Mouse (Mus musculus) fibroblast of lung, adult 2 months (primary cell): ENCODE results near the gene Rbm20.
A peak's percentile ranks its signal among the peaks of the same experiment; 100 is the strongest.
"Not testable (repeated sequence)": the region's sequence is repeated elsewhere in the genome, so short reads cannot be mapped to it uniquely, and the experiment has no call there.

Source experiments
- DNase-seq: peaks from one replicate; pipeline ENCODE4 v3.0.0-alpha.2; 2011; ENCODE audit warnings: low read depth

Gene Rbm20

DNA sequence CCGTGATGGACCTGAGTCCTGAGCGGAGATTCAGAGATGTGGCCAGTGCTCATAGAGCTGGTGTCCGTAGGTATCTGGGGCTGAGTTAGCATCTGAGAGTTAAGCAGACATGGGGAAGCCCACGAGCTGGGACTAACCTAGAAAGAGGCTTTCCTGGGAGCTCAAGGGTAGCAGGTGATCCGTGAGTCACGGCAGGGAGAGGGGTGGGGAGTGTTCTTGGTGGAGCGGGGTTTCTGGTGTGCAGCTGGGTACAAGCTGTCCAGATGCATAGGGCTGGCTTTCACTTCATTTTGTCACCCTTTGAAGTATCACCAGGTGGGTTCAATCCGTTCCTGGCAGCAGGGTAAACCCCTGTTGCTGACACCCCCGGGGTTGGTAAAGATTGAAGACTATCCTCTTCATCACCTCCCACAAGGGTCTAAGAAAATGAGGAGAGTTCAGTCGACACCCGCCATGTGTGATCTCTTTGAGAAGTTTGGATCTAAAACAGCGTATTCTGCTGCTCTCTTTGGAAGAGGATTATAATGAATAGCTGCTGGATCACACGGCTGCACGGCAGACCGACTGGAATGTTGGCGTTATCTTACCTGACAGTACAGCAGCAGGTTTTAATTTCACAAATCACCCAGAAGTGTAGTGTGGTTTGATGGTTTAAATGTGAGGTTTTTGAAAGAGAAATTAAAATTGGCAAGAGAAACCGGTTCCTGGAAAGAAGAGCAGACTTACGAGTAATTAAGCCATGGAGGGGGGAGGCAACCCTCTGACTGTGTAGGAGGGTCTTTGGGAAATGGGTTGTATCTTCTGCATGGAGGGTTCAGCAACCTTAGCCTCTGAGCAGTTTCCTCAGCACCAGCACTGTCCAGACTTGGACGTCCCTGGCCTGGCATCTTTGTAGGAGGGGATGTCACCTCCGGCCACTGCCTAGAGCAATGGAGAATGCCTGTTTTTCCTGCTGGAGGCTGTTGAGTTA, 114.9 kb downstream of the Rbm20 start:
- no peak for DNase-seq

DNA sequence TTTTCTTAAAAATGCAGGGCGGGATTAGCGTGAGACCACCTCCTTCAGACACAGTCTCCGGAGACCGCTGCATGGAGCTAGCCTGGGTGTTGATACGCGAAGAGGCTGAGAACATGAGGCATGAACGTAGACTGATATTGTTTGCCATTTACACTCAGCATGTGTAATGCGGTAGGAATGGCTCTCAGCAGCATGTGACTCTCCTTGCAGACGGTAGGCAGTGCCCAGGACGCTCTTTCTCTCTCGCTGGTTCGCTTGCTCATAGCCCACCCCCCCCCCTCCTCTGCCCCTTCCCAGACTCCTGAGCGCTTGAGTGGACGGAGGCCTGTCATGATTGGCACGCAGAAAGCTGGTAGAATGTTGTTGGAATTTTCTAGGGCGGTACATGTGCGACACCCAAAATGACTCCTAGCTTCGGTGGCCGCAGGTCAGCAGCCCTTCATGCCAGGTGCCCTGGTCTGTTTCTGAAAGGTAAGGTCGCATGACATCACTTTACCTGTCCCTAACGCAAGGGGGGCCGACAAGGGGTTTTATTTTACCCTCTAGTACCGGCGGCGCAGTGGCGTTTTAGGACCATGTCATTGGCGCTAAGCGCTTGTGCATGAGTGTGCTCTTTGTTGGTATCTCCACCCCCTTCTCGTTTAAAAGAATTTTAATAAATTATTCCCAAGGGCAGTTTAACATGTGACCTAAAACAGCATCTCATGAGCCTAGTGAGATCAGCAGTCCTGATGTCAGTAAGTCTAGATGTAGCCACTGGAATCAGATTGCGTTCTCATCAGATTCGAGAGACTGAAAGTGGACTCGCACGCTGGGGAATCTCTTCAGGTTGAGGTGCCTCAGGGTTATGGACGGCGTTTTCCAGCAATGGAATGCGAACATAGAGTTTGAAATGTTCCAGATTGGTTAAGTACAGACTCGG, 116.1 kb downstream of the Rbm20 start:
- peak; percentile 69 for DNase-seq

DNA sequence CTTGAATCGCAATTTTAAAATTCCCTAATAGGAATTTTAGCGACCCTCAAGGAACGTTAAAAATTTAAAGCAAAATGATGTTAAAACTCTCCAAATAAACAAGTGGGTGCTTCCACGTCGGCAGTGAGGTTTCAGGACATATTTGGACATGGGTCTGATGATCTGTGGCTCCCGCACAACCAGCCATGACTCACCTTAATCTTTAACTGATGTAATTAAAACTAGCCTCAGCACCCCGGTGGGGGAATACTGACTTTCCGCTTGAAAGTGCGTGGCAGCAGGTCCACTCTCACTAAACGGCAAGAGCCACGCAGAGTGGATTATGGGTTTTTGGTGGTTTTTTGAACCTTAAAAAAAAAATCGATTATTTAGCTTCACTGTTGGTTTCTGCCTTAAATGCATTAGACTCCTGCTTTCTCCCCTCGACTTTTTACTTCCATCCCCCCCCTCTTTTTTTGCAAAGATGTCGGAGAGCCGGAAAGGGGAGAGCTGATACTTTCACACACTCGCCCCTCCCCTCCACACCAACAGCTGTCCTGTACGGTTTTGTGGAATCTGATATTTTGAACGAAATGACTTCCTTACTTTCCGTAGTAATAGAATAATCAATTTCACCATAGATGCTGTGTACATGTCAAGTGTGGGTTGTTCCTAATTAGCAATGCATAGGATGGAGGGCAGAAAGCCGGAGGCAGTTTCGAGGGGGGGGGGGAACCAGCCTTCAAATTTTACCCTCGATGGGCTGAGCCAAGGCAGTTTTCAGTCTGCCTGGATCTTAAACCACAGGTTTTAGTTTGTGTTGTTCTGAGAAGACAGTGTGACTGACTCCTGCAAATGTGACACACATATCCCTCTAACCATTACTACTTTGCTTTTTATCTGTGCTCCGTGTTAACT, 117.1 kb downstream of the Rbm20 start:
- DNase-seq = no peak

DNA sequence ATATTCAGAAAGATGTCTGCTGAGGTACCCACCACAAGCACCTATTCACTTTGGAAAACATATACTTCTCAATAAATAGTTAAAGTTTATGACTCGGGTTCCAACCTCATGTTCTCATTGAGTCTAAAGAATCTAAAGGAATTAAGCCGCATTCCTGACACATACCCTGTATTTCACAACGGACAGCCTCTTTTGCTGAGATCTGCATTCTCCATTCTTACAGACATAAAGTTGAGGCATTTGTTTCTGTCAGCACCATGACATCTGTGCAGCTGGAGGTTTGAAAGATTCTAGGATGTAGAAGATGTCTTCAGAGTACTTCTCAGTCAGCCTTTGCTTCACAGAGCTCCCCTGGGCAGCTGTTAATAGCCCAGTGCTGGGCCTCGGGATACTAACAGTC, 117.9 kb downstream of the Rbm20 start:
- DNase-seq = no peak

DNA sequence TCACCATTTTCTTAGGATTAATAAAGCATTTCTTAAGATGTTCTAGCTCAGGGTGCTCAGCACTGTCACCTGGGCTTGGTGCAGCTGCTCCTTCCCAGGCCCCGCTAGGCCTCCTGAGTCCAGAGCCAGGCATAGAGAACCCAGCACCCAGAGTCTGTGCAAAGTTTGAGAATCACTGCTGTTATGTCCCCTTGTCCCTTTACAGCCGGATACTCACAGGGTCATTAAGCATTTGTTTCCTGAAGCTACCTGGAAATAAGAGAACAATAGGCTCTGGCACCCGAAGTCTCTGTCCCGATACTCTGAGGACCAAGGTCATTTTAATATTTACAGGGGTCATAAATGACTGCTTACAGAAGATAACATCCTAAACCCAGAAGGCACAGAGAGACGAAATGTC, 118.9 kb downstream of the Rbm20 start:
- no peak for DNase-seq

DNA sequence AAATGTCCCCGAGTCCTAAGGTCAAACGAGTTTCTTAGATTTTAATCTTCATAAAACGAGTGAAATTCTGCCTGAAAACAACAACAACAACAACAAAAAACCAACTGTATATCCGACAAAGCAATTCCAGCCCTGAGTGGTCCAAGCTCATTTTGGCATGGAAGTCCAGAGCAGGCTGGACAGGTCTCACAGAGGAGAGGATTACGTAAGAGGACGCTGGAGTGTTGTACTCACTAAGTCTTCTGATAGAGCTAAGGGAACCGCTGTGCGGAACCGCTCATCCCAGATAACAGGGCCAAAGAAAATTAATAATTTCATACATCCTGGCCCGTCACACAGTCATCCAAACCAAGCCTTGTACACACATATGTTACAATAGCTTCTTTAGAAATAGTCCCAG, 120.7 kb downstream of the Rbm20 start:
- DNase-seq = no peak

DNA sequence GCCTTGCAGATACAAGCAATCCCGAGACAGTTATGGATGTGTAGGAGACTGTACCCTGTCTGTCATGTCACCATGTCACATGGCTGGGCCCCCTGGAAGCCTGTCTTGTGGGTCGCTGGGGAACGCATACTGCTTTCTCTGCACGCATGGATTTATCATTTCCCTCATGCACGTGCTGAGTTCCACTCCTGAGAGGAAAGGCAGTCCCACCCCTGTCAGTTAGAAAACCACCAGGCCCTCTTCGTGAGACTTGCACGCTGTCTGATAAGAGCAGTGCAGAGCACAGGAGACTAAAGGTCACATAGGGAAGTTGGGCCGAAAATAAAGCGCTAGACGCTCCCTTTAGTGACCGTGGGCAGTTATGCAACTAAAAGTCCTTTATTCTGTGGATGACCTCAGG, 122.8 kb downstream of the Rbm20 start:
- no peak for DNase-seq

DNA sequence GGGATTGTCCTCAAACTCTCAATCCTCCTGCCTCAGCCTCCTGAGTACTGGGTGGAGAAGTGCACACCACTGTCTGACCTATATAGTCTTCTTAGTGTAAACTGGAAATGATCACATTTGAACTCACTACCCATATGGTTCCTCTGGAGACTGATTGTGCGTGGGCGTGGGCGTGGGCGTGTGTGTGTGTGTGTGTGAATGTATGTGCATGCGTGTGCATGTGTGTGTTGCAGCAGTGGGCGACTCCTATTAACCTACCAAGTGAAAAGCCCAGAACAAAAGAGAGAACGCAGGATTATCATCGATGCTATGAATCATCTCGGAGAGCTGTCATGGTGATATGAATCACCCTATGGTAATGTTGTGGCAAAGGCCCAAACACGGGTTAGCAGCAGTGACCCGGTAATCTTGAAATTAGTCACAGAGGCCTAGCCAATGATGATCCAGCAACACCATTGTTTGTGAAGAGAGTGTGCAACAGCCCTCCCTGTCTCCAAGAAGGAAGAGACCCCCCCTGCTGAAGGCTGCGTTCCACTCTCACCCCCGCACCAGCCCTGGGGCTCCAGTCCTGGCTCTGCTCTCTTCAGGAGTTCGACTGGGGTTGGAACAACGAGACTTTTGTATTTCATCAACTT, 123.4 kb downstream of the Rbm20 start:
- peak; percentile 82 for DNase-seq

DNA sequence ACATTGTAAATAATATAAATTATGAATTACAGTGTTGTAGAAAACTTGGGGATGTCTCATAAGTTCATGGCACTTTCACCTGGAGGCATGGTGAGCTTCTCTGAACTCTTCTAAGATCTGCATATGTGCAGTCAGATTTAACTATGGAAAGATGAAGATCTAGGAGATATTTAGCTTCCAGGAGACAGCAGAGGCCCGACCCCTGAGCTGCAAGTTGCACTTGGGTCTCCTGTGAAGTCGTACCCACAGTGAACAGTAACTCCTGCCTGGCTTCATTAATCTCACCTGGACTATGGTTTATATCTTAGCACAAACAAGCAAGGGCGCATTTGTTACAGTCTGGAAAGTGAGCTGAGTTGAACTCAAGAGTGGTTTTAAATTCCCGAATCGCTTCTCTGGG, 124.3 kb downstream of the Rbm20 start:
- no peak for DNase-seq

DNA sequence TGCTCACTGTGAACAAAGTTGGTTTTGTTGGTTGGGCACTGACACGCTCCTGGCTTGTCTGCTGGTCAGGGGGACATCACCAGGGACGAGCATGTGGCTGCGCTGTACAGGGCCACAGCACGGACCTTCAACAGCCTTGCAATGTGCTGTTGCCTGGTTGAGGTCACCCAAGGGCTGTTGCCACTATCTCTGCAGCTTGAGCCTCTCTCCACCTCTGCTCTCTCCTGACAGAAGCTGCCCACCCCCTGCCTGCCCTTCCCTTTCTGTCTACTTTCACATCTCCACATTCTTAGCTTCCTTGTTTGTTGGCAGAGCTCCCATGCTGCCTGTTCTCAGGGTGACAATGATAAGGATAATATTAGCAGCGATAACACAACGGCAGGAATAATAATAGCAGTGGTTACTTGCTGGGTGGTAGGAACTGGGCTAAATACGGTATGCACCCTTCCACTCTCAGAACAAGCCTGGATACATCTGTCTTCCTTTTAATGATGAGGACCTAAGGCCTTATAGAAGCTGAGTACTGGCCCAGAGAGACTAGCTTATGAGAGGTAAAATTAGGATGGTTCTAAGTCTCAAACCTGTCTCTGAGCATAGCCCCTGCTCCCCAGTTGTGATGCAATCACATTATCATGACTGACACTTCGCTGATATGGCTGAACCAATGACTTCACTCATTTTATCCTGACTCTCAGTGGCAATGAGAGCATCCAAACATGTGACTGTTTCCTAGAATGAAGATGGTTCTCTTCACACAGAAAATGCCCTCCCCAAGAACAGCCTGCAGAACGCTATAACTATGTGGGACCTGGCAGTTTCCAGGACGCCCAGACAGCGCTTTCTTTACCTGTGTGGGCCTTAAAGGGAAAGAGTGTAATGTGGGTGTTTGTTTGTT, 124.9 kb downstream of the Rbm20 start:
- no peak for DNase-seq

DNA sequence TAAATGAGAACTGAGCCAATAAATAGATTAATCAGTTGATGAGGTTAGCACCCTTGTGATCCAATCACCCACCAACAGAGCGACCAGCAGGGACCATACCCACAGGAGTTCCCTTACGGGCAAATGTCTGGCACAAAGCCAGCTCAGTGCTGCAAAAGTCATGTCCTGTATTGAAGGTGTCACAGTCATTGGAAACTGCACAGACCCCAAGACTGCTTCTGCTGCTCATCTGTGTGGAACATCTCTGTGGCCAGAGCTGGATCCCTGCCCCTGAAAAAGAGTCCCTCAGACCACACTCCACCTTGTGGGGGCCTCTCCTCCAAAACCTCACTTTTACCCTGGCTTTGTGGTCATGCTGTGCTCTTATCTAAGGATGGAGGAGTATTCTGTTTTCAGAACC, 126.8 kb downstream of the Rbm20 start:
- no peak for DNase-seq

DNA sequence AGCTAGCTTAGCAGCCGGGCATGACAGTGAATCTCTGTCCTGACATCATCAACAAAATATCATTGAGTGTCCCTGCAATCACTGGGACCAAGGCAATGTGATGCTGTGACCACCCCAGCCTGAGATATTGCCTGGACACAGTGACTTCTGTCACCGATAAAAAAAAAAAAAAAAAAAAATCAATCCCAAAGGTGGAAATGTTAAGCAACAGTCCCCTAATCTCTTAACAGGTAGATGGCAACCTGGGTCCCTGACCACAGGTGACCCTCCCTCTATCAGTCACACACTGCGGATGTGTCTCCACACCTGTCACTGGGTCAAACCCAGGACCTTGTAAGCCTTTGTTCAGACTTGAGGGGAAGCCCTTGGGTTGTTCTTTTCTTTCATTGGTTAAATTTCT, 128.0 kb downstream of the Rbm20 start:
- DNase-seq = no peak

DNA sequence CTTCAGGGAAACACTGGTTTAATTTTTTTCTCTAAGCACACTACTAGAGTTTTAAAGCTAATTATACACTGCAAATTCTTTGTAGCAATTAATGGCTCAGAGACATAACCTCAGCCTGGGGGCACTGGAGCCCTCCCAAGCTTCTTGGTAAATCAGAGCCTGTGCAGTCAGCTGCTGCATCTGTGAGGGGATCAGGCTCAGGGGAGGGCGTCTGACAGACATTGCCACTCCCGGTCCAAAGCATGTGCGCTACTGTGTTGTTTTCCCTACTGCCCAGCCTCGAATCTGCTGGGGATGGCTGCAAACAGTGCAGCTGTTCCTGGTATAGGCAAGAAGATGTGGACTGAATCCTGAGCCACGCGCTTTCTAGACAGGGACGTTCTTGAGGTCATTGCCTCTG, 129.0 kb downstream of the Rbm20 start:
- no peak for DNase-seq

DNA sequence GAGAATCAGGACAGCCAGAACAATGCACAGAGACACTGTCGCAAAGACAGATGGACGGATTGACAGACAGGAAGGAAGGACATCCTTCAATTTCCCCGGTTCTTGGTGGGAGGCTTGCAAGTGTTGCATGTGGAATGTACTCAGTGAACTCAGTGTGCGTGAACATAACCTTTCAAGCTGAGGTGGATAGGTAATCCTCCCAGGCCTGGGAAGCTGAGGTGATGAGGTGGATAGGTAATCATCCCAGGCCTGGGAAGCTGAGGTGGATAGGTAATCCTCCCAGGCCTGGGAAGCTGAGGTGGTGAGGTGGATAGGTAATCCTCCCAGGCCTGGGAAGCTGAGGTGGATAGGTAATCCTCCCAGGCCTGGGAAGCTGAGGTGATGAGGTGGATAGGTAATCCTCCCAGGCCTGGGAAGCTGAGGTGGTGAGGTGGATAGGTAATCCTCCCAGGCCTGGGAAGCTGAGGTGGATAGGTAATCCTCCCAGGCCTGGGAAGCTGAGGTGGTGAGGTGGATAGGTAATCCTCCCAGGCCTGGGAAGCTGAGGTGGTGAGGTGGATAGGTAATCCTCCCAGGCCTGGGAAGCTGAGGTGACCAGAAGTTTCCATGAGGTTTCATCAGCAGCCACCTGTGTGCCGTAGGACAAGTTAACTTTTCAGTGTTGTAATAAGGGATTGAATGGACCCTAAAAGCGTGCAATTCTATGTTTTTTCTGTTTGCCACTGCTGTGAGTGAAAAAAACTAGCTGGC, 129.6 kb downstream of the Rbm20 start:
- not testable (repeated sequence) for DNase-seq

DNA sequence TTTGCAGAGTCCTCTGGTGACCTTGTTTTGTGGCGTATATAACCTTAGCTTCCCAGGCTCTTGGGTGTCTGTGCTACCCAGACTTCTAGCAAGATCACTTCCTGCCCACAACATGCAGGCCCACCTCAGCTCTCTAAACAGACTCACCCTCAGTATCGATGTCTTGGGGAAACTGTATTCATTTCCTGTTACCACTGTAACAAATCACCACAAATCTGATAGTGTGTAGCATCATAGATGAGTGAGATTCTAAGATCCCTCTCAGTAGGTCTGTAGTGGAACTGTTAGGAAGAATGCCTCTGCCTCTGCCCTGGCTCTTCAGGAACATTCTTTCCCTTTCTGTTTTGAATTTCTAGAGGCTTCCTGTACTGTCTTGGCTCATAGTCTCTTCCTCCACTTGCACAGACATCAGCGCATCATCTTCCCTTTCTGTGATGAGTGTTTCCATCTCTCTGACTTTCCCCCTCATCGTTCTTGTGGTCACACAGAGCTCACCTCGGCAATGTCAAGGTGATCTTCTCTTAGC, 130.2 kb downstream of the Rbm20 start:
- DNase-seq = no peak

DNA sequence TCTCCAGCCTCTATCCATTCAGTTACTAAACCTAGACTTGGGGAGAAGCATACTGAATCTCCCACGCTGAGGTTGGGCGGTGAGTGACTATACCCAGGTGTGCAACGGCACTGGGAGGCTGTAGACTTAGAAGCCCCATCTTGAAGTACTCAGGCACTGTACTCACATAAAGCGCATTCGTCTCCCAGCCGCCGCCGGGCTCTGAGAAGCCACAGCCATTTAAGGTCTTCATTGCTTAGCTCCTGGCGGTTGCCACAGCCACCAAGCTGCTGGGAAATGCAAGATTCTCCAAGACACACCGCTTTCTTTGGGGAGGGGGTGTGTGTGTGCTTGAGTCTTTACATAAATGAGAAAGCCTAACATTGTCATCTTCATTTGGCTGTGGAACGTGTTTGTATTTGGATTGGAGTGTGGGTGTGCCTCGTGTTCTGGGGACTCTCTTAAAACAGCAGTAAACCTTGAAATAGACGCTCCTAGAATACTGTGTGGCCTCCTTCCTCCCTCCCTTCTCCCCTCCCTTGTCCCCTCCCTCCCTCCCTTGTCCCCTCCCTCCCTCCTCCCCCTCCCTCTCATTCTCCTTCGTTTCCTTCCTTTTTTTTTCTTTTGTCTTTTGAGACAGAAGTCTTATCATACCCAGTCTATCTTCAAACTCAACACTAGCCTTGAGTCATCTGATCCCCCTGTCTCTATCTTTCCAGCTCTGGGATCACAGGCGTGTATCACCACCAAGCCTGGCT, 131.1 kb downstream of the Rbm20 start:
- DNase-seq = no peak

DNA sequence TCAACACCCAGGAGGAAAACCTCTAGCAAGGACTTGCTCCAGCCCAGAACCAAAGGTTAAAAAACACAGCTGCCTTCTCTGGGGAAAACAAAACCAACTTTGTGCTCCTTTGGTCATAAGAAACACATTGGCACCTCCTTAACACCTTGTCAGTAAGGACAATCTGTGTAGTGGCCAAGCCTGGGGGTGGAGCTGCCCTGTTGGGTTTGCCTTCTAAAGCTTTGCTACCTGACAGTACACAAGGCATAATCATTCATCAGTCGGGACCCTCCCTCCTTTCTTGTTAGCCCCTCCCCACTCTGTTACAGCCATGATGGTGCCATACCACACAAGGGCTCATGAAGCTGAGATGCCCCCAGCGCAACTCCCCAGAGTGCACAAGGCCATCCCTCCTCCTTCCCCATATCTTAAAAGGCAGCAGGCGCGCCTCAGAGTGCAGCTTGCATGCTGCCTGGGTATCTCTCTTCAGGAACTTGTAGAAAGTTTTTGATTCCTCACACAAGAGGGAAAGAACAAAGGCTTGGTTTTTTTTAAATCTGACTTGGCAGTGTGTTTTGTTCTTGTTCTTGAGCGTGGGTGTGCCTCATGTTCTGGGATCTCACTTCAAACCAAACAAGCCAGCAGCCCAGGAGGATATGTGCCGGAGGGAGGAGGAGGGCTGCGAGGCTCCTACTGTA, 132.2 kb downstream of the Rbm20 start:
- no peak for DNase-seq

DNA sequence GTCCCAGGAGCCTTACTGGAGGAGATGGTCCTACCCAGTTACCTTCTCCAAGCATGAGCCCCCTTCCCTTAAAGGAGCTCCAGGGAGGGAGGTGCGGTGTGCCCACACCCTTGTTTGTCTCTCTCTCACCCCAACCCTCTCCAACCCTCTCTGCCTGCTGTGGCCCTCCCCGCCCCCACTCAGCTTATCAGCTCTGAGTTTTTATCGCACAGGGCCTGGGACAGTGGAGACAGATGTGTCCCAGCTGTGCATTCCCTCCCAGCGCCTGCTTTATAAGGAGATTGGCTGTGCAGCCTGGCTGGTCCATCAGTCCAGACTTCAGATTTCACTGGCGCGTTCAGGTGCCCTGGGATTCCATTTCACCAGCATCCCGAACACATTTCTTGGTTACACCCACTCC, 132.9 kb downstream of the Rbm20 start:
- no peak for DNase-seq
